Mouse (Mus musculus) E14TG2a.4 (cell line): ENCODE data around the gene Nav1.

Source experiments
- CTCF ChIP-seq: conservative IDR thresholded peaks from 2 replicates; pipeline ENCODE4 v1.5.1; 2014; ENCODE audit warnings: low read length
- POU5F1 ChIP-seq: IDR thresholded peaks from 2 replicates; pipeline ENCODE4 v1.6.1; 2014; ENCODE audit warnings: low read length, borderline replicate concordance

DNA sequence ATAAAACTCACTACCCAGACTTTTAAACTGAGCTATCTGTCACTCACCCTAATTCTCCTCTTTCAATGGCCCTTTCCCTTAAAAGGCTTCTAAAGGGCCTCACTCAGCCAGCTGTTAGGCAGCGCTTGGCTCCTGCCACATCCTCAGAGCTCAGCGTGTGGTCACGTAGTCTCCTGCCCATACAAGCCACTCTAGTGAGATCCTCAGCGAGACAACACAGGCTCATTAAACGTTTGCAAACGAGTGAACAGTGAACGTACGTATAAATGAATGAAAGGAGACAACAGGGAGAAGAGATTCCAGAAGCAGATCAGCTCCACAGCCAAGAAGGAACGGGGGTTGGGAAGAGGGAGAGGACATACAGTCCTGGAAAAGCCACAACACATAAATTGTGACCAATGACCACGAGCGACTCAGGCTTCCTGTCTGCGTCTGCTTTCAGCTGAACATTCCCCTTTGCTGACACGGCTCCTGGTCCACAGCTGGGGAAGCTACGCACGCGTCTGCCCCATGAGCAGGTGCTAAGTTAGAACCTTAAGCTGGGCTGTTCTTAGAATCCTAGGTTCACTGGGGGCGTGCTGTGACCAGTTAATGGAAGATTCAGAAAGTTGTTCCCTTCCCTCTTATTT is 52.3 kb downstream of the Nav1 start:
- no peak for TF ChIP-seq CTCF
- no peak for TF ChIP-seq POU5F1
